Mouse (Mus musculus) heart, adult 2 months (tissue): ENCODE data around the gene She. TPM values are rescaled to one million over a fixed set of nuclear protein-coding genes. Genes with fewer than 3 reads are reported as not detected.

ENCODE experiments used
- DNase-seq, 2 experiments: peaks; one replicate each; pipeline ENCODE4 v3.0.0; 2021
- H3K27ac ChIP-seq: fragments of 200-600 bp; 2 replicates; pipeline ENCODE4 v1.8.1; 2022
- H3K27me3 ChIP-seq: fragments of 200-500 bp; 2 replicates; pipeline ENCODE4 v1.6.1; 2012; ENCODE audit warnings: mild to moderate bottlenecking, low read length, inconsistent platforms, mixed read lengths; ENCODE audit not compliant: control insufficient read depth, insufficient read depth
- H3K36me3 ChIP-seq: fragments of 200-500 bp; 2 replicates; pipeline ENCODE4 v1.6.1; 2012; ENCODE audit warnings: low read length, inconsistent platforms; ENCODE audit not compliant: control insufficient read depth, insufficient read depth
- H3K4me1 ChIP-seq: fragments of 200-500 bp; 2 replicates; pipeline ENCODE4 v1.6.1; 2011; ENCODE audit warnings: low read length; ENCODE audit not compliant: control insufficient read depth, insufficient read depth
- H3K4me3 ChIP-seq: fragments of 200-600 bp; 2 replicates; pipeline ENCODE4 v1.8.1; 2022
- H3K79me2 ChIP-seq: fragments of 200-500 bp; replicated peaks from 2 replicates; pipeline ENCODE4 v1.6.1; 2012; ENCODE audit warnings: mild to moderate bottlenecking, inconsistent platforms, low read length, moderate library complexity, mixed read lengths; ENCODE audit not compliant: control insufficient read depth, insufficient read depth
- H3K9ac ChIP-seq: fragments of 200-500 bp; 2 replicates; pipeline ENCODE4 v1.6.1; 2012; ENCODE audit warnings: low read depth, mild to moderate bottlenecking, control low read depth, inconsistent platforms, low read length, mixed read lengths
- CTCF ChIP-seq: fragments of 200-600 bp; IDR thresholded peaks from 2 replicates; pipeline ENCODE4 v1.8.1; 2022; ENCODE audit warnings: antibody characterized with exemption, mild to moderate bottlenecking, moderate library complexity
- EP300 ChIP-seq: fragments of 200-500 bp; IDR thresholded peaks from 2 replicates; pipeline ENCODE4 v1.6.1; 2011; ENCODE audit warnings: low read depth, low read length, control low read depth; ENCODE audit not compliant: insufficient read depth
- POLR2A ChIP-seq: fragments of 200-500 bp; IDR thresholded peaks from 2 replicates; pipeline ENCODE4 v1.6.1; 2011; ENCODE audit warnings: mild to moderate bottlenecking, low read depth, low read length, control low read depth; ENCODE audit not compliant: insufficient read depth
- WGBS: fragments of 180-500 bp; shearing (Covaris S2); methylation state at CpG from one replicate; pipeline ENCODE4 v1.1.7; 2018; 5-methylcytosine and 5-hydroxymethylcytosine counted together
- intact Hi-C: fragments of 180-260 bp; cut with DNase I; formaldehyde crosslinking; loops from one replicate; pipeline ENCODE4 v1.15.1; 2025
- polyA plus RNA-seq: library from polyadenylated mRNA; depleted of rRNA; stranded (reverse); fragments of >200 nt; gene quantifications from 2 replicates; pipeline ENCODE4 v1.2.3, GENCODE M21; 2012
- total RNA-seq, 2 experiments: library from RNA; stranded (reverse); gene quantifications; 2 replicates each; pipeline ENCODE4 v1.2.3; 2021

The She gene
- total and polyA plus RNA-seq, 3 experiments = 3.4 to 13.3 (median 12.3) TPM

DNA sequence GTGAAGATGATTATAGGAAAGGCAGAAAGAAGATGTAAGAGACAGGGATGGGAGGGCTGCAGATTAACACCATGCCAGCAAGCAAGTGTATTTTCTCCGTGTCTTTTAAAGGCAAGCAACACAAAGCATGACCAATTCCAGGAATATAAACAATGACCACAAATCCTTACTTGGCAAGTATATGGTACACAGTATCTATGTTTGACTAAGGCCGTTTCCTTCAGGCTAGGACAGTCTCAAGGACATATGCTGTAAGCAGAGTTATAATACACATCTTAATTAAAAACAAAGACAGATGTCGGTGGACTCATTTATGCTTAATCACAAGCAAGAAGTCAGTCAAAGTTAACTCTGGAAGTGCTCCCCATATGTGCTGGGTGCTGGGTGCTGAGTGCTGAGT lies 12.6 kb upstream of the She start:
- no peak for DNase-seq
- H3K27ac ChIP-seq = no peak overlapping the region
- H3K4me3 ChIP-seq = no peak overlapping the region
- no peak overlapping the region for H3K9ac ChIP-seq
- no peaks in the 10 kb centered on the region for H3K27me3 ChIP-seq
- H3K4me1 ChIP-seq = peaks cover 3% of the 10 kb centered on the region; the same call in 1 of the 2 replicates
- WGBS = 49% methylated on average over 3 of the region's 3 CpGs
- TF ChIP-seq POLR2A (no peak), EP300 (no peak), CTCF (no peak)
- no peaks in the 10 kb centered on the region for H3K36me3 ChIP-seq
- intact Hi-C loops = no loop called here
- no peaks in the 10 kb centered on the region for H3K79me2 ChIP-seq

GRCm38 (mm10) chr3:89819897-89820296 lies 11.3 kb upstream of the She start:
- H3K27me3 ChIP-seq = no peaks in the 10 kb centered on the region
- 30% methylated on average over 7 of the region's 7 CpGs for WGBS
- peaks cover 3% of the 10 kb centered on the region; the same call in 1 of the 2 replicates for H3K4me1 ChIP-seq
- no peaks in the 10 kb centered on the region for H3K79me2 ChIP-seq
- TF ChIP-seq EP300 = no peak
- no peak for TF ChIP-seq CTCF
- no peak for TF ChIP-seq POLR2A
- no peak for DNase-seq
- no peak overlapping the region for H3K4me3 ChIP-seq
- intact Hi-C loops = no loop called here
- H3K36me3 ChIP-seq = no peaks in the 10 kb centered on the region
- H3K27ac ChIP-seq = no peak overlapping the region
- no peak overlapping the region for H3K9ac ChIP-seq

- no peak overlapping the region for H3K27ac ChIP-seq
- H3K4me1 ChIP-seq = peaks cover 3% of the 10 kb centered on the region; the same call in 1 of the 2 replicates
- intact Hi-C loops = no loop called here
- H3K79me2 ChIP-seq = no peaks in the 10 kb centered on the region
- H3K4me3 ChIP-seq = no peak overlapping the region
- no peaks in the 10 kb centered on the region for H3K36me3 ChIP-seq
- TF ChIP-seq POLR2A = no peak
- no peak for TF ChIP-seq CTCF
- TF ChIP-seq EP300 = no peak
- H3K27me3 ChIP-seq = no peaks in the 10 kb centered on the region
- H3K9ac ChIP-seq = no peak overlapping the region
- DNase-seq = no peak
- 70% methylated on average over 12 of the region's 12 CpGs for WGBS
These were observed 10.7 kb upstream of the She start for GRCm38 (mm10) chr3:89820311-89821095.

GRCm38 (mm10) chr3:89821096-89821513 lies 10.1 kb upstream of the She start:
- 84% methylated on average over 11 of the region's 11 CpGs for WGBS
- H3K27ac ChIP-seq = no peak overlapping the region
- peaks cover 3% of the 10 kb centered on the region; the same call in 1 of the 2 replicates for H3K4me1 ChIP-seq
- no peak overlapping the region for H3K9ac ChIP-seq
- TF ChIP-seq POLR2A (no peak), CTCF (no peak), EP300 (no peak)
- intact Hi-C loops = no loop called here
- H3K36me3 ChIP-seq = no peaks in the 10 kb centered on the region
- H3K27me3 ChIP-seq = no peaks in the 10 kb centered on the region
- no peaks in the 10 kb centered on the region for H3K79me2 ChIP-seq
- DNase-seq = no peak
- H3K4me3 ChIP-seq = no peak overlapping the region

- TF ChIP-seq POLR2A = no peak
- TF ChIP-seq CTCF = no peak
- no peak for TF ChIP-seq EP300
- no peak overlapping the region for H3K4me3 ChIP-seq
- WGBS = 75% methylated on average over 10 of the region's 10 CpGs
These were observed 9.4 kb upstream of the She start for GRCm38 (mm10) chr3:89821548-89822480.

GRCm38 (mm10) chr3:89823594-89823993 lies 7.6 kb upstream of the She start:
- Histone ChIP-seq H3K36me3 (no peaks in the 10 kb centered on the region), H3K4me1 (peaks cover 3% of the 10 kb centered on the region; the same call in 1 of the 2 replicates), H3K79me2 (no peaks in the 10 kb centered on the region), H3K9ac (no peak overlapping the region), H3K27ac (no peak overlapping the region), H3K27me3 (no peaks in the 10 kb centered on the region), H3K4me3 (no peak overlapping the region)
- no peak for TF ChIP-seq CTCF
- TF ChIP-seq POLR2A = no peak
- TF ChIP-seq EP300 = no peak
- no peak for DNase-seq
- intact Hi-C loops = no loop called here
- WGBS = 45% methylated on average over 2 of the region's 2 CpGs

More at GRCm38 (mm10) chr3:89821548-89822480, 9.4 kb upstream of the She start:
- no peak for DNase-seq
- Histone ChIP-seq H3K4me1 (peaks cover 3% of the 10 kb centered on the region; the same call in 1 of the 2 replicates), H3K79me2 (no peaks in the 10 kb centered on the region), H3K36me3 (no peaks in the 10 kb centered on the region), H3K9ac (no peak overlapping the region), H3K27me3 (no peaks in the 10 kb centered on the region), H3K27ac (no peak overlapping the region)
- intact Hi-C loops = no loop called here
